Mouse (Mus musculus) fat pad, adult 2 months (tissue): Measurements from ENCODE around the gene Prkcz.

Source experiments
- DNase-seq: peaks from one replicate; pipeline ENCODE4 v3.0.0-alpha.2; 2011; ENCODE audit warnings: low read depth, low spot score; ENCODE audit errors: extremely low read depth

Gene Prkcz

GRCm38 (mm10) chr4:155361303-155361791, at the start of gene Prkcz:
Gene Prkcz (minus strand): TSS chr4:155361361.
- no peak for DNase-seq

- DNase-seq: no peak
Measured at GRCm38 (mm10) chr4:155409058-155409776, 48.1 kb upstream of the Prkcz start, which contains the start of gene Cfap74. Gene Cfap74 (plus strand): TSS chr4:155409190.

GRCm38 (mm10) chr4:155408695-155409057, 47.5 kb upstream of the Prkcz start:
- no peak for DNase-seq

GRCm38 (mm10) chr4:155402489-155402888, 41.3 kb upstream of the Prkcz start:
- DNase-seq: no peak

DNA sequence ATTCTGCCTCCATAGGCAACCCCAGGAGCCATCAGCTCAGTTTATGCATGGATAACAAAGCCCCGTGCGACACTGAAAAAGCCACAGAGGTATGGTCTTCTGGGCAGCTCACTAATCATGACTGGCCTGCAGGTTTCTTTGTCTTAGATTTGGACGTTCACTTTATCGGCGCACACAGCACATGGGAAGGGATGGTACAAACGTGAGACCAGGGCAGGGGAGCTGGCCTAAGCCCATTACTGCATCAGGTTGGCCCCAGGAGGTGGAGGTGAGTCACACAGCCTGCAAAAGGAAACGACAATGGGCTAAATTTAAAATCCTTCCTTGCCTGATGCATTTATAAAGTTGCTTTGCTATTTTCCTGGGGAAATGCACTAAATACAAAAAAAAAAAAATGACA, 40.0 kb upstream of the Prkcz start:
- no peak for DNase-seq

GRCm38 (mm10) chr4:155398222-155398540, 37.0 kb upstream of the Prkcz start:
- DNase-seq: no peak

DNA sequence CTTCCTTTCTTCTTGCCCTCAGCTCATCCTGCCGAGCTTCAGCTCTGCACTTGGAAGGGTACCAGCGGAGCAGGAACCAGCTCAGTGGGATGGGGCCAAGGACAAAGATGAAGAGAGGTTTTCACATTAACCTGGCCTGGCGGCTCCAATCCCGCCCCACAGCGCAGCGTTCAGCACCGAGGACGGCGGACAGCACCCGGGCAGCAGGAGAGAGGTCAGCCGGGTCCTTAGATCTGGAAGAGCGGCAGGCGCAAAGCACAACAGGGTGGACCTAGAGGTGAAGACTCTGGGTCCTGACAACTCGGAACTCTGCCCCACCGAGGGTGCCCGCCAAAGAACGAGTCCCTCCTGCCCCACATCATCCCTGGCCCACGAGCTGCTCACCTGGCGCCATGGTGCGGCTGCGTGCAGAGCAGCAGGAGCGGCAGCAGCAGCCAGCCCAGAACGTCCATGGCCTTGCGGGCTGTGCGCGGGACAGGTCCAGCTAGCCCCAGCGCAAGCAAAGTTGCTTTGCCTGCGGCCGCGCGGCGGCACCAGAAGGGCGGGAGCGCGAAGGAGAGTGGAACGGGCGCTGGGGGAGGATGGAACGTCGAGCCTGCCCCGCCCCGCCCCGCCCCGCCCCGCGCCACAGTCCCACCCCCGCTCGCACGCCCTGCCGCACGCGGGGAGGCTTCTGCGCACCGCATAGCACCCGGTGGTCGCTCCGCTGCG, 36.5 kb upstream of the Prkcz start, which contains the start of gene Gabrd:
Gene Gabrd (minus strand): TSS at position 602 of the 711 bp plus-strand sequence.
- DNase-seq: no peak

GRCm38 (mm10) chr4:155396751-155397150, 35.6 kb upstream of the Prkcz start:
- DNase-seq: no peak

GRCm38 (mm10) chr4:155395471-155395870, 34.3 kb upstream of the Prkcz start:
- no peak for DNase-seq

DNA sequence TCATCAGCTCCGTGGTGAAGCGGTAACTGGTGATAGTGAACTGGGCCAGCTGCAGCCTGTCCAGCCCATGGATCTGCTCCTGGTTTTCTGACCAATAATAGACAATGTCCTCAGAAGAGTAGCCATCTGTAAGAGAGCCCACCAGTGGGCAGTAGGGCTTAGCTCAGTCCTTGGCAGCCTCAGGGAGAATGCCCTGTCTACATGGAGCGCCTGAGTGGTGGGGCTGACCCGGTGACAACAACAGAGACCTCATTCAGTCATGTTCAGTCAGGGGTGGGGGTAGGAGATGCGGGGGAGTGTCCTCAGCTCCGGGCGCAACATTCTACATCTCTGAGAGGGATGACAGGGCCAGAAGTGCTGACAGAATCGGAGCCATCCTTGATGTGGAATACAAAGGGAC, 26.0 kb upstream of the Prkcz start:
- no peak for DNase-seq

GRCm38 (mm10) chr4:155383326-155383725, 22.2 kb upstream of the Prkcz start:
- DNase-seq: no peak

DNA sequence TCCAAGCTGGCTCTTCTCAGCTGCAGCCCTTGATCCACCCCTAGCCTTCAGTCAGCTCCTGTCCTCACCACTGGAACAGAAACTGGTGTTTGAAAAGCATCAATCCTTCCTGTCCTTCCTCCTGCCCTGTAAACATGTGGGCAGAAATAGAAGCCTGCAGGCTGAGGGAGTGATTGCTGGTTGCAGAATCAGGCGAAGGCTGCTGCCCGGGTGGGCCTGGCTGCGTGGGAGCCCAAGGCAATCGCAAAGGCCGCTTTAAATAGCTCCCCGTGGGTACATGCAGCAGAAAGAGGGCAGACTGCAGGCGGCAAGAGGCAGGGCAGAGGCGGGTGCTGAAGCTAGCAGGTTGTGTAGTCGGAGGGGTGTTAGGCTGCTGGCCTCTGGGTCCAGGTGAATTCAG, 21.6 kb upstream of the Prkcz start:
- DNase-seq: no peak

DNA sequence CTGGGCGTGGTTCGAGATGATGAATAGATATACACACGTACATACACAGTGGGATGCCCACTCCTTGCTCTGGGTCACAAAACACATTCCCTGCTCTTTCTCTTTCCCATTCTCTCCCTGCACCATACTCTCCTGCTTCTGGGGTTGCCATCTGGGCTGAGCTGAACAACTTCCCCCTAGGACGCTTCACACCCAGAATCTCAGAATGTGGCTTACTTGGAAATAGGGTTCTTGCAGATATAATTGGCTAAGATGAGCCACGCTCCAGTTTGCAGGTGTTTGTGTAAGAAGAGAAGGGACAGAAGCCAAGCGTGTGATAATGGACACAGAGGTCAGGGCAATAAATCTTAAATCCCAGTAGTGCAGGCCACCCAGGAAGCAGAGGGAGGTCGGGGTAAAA, 20.8 kb upstream of the Prkcz start:
- DNase-seq: no peak

GRCm38 (mm10) chr4:155371797-155372735, 10.9 kb upstream of the Prkcz start:
- no peak for DNase-seq

GRCm38 (mm10) chr4:155370737-155371715, 9.9 kb upstream of the Prkcz start:
- no peak for DNase-seq

- no peak for DNase-seq
Measured at GRCm38 (mm10) chr4:155368684-155369083, 7.5 kb upstream of the Prkcz start.

DNA sequence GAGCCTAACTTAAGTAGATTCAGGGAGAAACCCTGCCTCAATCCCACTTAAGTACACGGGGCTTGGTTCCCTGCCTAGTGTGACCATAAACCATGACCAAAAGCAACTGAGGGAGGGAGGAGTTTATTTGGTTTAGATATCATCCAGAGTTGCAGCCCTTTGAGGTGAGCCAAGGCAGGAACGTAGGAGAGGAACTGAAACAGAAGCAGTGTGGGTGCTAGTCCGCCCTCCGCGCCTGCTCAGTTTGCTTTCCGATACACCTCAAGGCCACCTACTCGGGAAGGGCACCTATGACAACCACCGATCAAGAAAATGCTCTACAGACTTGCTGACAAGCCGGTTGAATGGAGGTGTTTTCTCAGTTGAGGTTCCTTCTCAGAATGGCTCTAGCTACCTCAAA, 6.6 kb upstream of the Prkcz start:
- DNase-seq: no peak

DNA sequence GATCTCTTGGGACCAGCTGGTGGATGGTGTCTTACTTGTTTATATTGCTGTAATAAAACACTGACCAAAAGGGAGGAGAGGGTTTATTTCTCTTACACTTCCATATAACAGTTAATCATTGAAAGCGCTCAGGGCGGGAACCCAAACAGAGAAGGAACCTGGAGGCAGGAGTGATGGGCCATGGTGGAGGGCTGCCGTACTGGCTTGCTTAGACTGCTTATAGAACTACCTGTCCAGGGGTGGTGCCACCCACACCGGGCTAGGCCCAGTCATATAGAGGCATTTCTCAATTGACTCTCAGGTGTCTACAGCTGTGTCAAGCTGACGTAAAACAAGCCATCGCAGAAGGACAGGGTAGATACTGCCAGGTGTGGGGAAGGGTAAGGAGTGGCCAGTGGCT, 5.6 kb upstream of the Prkcz start:
- DNase-seq: no peak

- DNase-seq: no peak
Measured at GRCm38 (mm10) chr4:155362443-155362842, 1.3 kb upstream of the Prkcz start.

DNA sequence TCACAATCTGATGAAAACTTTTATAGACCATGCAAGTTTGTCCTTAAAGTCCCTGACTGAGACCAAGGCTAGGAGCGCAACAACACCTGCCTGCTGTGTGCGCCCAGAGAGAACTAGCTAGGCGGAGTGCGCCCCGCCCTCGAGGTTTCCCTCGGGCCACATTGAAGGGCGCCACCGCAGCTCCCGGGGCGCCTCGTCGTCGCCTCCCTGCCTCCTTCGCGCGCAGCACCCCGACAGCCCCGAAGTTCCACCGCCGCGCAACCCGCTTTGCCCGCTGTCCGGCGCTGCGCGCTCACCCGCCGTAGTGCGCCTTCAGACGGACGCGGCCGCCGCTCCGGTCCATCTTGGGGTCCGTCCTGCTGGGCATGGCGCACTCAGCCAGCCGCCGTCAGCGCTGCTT, 305 bp downstream of the Prkcz start:
- DNase-seq: no peak
